Mouse (Mus musculus) kidney, adult 2 months (tissue): ENCODE measurements around the gene Gpc1.

Experiments used
- CTCF ChIP-seq: fragments of 200-500 bp; conservative IDR thresholded peaks from 2 replicates; pipeline ENCODE4 v1.5.1; 2011; ENCODE audit warnings: low read depth, mild to moderate bottlenecking, control low read depth, low read length, moderate library complexity, mixed read lengths; ENCODE audit not compliant: insufficient read depth, insufficient read length
- POLR2A ChIP-seq: fragments of 200-500 bp; IDR thresholded peaks from one replicate; pipeline ENCODE4 v1.6.1; 2011; ENCODE audit warnings: low read depth, low read length, control low read depth

DNA sequence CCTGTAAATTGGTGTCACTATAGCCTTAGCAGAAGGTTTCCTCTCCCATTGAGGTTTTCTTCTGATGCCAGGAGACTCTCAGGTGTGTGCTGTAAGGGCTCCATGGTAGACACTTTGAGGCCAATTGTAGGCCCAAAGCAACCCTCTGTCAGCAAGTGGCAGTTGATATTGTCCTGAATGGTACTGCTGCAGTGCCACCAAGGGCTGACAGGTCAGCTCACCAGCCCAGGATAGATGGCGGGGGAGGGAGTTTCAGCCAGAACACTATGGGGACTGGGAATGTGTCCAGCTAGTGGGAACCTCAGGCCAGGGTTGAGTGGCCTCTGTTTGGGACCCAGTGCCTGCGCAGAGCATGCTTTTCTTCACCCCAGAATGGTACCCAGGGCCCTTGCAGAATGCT, 21.0 kb downstream of the Gpc1 start:
- no peak for TF ChIP-seq CTCF
- TF ChIP-seq POLR2A = no peak
